Mouse (Mus musculus) myocyte (in vitro differentiated cells): Measurements from ENCODE around the gene Rac2.

Experiments
- MYOD1 ChIP-seq, 3 experiments: IDR thresholded peaks; one replicate each; pipeline ENCODE4 v1.6.1; 2011; ENCODE audit warnings: control low read depth in 2 of 3, low read depth in 2 of 3, mild to moderate bottlenecking in 2 of 3, moderate library complexity in 1 of 3; ENCODE audit not compliant: insufficient read length in 2 of 3, control insufficient read depth in 1 of 3
- TCF3 ChIP-seq: IDR thresholded peaks from one replicate; pipeline ENCODE4 v1.6.1; 2011; ENCODE audit warnings: low read depth, control low read depth; ENCODE audit not compliant: insufficient read length

DNA sequence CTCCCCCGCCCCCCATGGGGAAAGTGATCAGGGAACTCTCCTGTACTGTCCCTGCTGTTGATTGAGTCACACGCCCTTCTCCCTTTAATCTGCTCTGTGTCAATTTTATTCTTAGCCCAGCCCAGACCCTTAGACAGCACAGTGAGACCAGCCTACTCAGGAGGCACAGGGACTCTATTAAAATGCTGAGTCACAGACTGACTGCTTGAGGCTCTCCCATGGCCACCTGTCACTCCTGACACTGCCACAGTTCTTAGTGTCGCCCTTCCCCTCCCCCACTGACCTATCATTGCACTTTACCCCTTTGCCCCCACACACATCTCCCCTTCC is 24.3 kb downstream of the Rac2 start:
- TF ChIP-seq MYOD1 (IDR thresholded peaks at IDR 0.05; ENCODE audit: control insufficient read depth in 1 of 3, insufficient read length in 2 of 3, low read depth in 2 of 3) (peak in 2 of 3 experiments; percentile 60 to 92), TCF3 (no peak)
